Mouse (Mus musculus): ENCODE results near the gene Nrgn. TPM values are rescaled to one million over a fixed set of nuclear protein-coding genes. Genes with fewer than 3 reads are reported as not detected.

Gene Nrgn
- polyA plus RNA-seq, 1 experiment from 2014 or later, result 6.3 TPM

DNA sequence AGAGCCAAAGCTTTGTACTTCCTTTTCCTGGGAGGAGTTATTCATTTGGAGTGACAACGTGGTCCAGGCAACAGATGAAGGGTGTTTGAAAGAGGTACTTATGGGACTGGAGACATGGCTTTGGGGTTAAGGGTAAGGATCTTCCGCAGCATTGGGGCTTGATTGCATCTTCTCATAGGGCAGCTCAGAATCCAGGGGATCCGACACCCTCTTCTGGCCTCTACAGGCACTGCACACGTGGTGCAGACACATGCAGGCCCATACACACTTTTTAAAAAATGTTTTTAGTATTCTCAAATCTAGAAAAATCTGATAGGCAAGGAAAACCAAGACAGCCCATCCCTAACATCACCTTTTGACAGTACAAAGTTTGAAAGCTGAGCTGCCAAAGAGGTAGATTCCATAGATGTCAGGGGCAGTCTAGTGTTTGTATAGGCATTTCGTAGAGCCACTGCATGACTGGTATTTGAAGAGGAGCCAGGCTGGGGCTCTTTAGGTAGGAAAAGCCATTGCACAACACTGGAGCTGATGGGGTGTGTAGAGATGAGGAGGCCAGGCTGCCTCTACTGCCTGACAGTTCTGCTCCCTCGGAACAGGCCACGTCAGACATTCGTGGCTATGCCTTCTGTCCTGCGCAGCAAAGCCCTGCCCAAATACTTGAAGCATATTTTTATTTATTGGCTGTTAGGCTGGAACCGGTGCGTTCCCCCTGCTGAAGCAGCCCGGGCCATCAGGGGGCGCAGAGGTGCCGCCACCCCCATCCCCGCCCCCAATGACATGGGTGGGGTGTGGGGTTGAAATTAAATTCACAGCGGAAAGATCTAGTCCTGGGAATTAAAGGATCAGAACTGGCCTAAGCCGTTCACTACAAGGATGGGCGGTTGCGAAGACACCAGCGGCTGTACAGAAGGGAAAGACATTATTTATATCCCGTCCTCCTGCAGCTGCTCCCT lies 26.0 kb downstream of the Nrgn start:
- H3K9ac ChIP-seq, result no peak overlapping the region
- peak overlapping the region; percentile 50 for H3K4me3 ChIP-seq
- H3K9me3 ChIP-seq (replicated peaks), result no peaks in the 10 kb centered on the region
- H3K36me3 ChIP-seq, result peaks cover 10% of the 10 kb centered on the region; the same call in 1 of the 2 replicates
- WGBS, result 31% methylated on average over 21 of the region's 21 CpGs
- peak overlapping the region; percentile 85 for H3K4me2 ChIP-seq
- no peak for ATAC-seq (replicated peaks; ENCODE audit: insufficient number of reproducible peaks, insufficient read depth, low FRiP score, low read depth)
- H3K27ac ChIP-seq, result 0 out of 2 replicates have a peak overlapping the region, but pooled peaks have one; percentile 0
- peaks cover 34% of the 10 kb centered on the region for H3K4me1 ChIP-seq (replicated peaks)
- H3K27me3 ChIP-seq, result peaks cover 18% of the 10 kb centered on the region; the same call in 1 of the 2 replicates

GRCm38 (mm10) chr9:37525461-37525860 lies 27.2 kb downstream of the Nrgn start:
- Histone ChIP-seq H3K9ac (no peak overlapping the region), H3K4me1 (replicated peaks) (peaks cover 23% of the 10 kb centered on the region), H3K27ac (no peak overlapping the region), H3K9me3 (replicated peaks) (no peaks in the 10 kb centered on the region), H3K4me3 (no peak overlapping the region), H3K4me2 (no peak overlapping the region), H3K36me3 (peaks cover 17% of the 10 kb centered on the region; the same call in 1 of the 2 replicates), H3K27me3 (peaks cover 18% of the 10 kb centered on the region; the same call in 1 of the 2 replicates)
- no peak for ATAC-seq (replicated peaks; ENCODE audit: insufficient number of reproducible peaks, insufficient read depth, low FRiP score, low read depth)
- 80% methylated on average over 2 of the region's 2 CpGs for WGBS

DNA sequence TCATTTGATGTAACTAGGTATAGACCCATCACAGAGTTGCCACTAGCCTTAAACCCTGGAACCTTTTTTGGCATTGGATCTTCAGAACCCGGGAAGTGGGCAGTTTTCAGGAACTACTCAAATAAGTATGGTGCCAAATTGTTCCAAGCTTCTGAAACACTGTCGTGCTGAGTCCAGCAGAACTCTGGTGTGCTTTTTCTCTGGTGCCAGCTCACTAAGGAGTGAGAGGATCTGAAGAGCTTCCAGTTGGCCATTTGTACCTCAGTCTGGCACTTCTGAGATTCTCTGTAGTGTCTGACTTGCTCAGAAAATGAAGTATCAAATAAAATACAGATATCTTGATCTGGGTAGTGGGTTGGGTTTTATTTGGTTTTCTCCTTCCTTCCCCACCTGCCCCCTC lies 32.7 kb downstream of the Nrgn start:
- H3K9ac ChIP-seq, result no peak overlapping the region
- no peak for ATAC-seq (replicated peaks; ENCODE audit: insufficient number of reproducible peaks, insufficient read depth, low FRiP score, low read depth)
- H3K9me3 ChIP-seq (replicated peaks), result no peaks in the 10 kb centered on the region
- 81% methylated on average over 2 of the region's 2 CpGs for WGBS
- H3K4me2 ChIP-seq, result no peak overlapping the region
- H3K36me3 ChIP-seq, result peaks cover 35% of the 10 kb centered on the region; the same call in 1 of the 2 replicates
- H3K27ac ChIP-seq, result no peak overlapping the region
- H3K4me3 ChIP-seq, result no peak overlapping the region
- H3K27me3 ChIP-seq, result no peaks in the 10 kb centered on the region
- peaks cover 5% of the 10 kb centered on the region; the same call in 1 of the 2 replicates for H3K4me1 ChIP-seq (replicated peaks)

GRCm38 (mm10) chr9:37518991-37519390 lies 33.7 kb downstream of the Nrgn start:
- H3K27me3 ChIP-seq, result no peaks in the 10 kb centered on the region
- ATAC-seq (replicated peaks; ENCODE audit: insufficient number of reproducible peaks, insufficient read depth, low FRiP score, low read depth), result no peak
- WGBS, result 94% methylated on average over 8 of the region's 8 CpGs
- H3K9me3 ChIP-seq (replicated peaks), result no peaks in the 10 kb centered on the region
- H3K9ac ChIP-seq, result no peak overlapping the region
- no peak overlapping the region for H3K4me3 ChIP-seq
- peaks cover 35% of the 10 kb centered on the region; the same call in 1 of the 2 replicates for H3K36me3 ChIP-seq
- H3K4me1 ChIP-seq (replicated peaks), result peaks cover 10% of the 10 kb centered on the region
- H3K4me2 ChIP-seq, result no peak overlapping the region
- no peak overlapping the region for H3K27ac ChIP-seq

- H3K4me2 ChIP-seq, result no peak overlapping the region
- H3K9me3 ChIP-seq (replicated peaks), result no peaks in the 10 kb centered on the region
- no peak overlapping the region for H3K9ac ChIP-seq
- WGBS, result 50% methylated on average over 1 of the region's 1 CpGs
- ATAC-seq (replicated peaks; ENCODE audit: insufficient number of reproducible peaks, insufficient read depth, low FRiP score, low read depth), result no peak
- H3K27me3 ChIP-seq, result no peaks in the 10 kb centered on the region
- H3K27ac ChIP-seq, result no peak overlapping the region
- H3K36me3 ChIP-seq, result peaks cover 26% of the 10 kb centered on the region; the same call in 1 of the 2 replicates
- H3K4me3 ChIP-seq, result no peak overlapping the region
- peaks cover 12% of the 10 kb centered on the region for H3K4me1 ChIP-seq (replicated peaks)
Observed at GRCm38 (mm10) chr9:37517467-37517866, 35.2 kb downstream of the Nrgn start.

GRCm38 (mm10) chr9:37514456-37514855 lies 38.2 kb downstream of the Nrgn start:
- no peak overlapping the region for H3K4me3 ChIP-seq
- 60% methylated on average over 3 of the region's 3 CpGs for WGBS
- ATAC-seq (replicated peaks; ENCODE audit: insufficient number of reproducible peaks, insufficient read depth, low FRiP score, low read depth), result no peak
- H3K4me1 ChIP-seq (replicated peaks), result peaks cover 12% of the 10 kb centered on the region
- peaks cover 8% of the 10 kb centered on the region; the same call in 1 of the 2 replicates for H3K36me3 ChIP-seq
- no peaks in the 10 kb centered on the region for H3K9me3 ChIP-seq (replicated peaks)
- H3K9ac ChIP-seq, result no peak overlapping the region
- no peaks in the 10 kb centered on the region for H3K27me3 ChIP-seq
- no peak overlapping the region for H3K4me2 ChIP-seq
- peak overlapping the region; percentile 0; the same call in 1 of the 2 replicates for H3K27ac ChIP-seq

- ATAC-seq (replicated peaks; ENCODE audit: insufficient number of reproducible peaks, insufficient read depth, low FRiP score, low read depth), result no peak
- no peak overlapping the region for H3K9ac ChIP-seq
Observed at GRCm38 (mm10) chr9:37512097-37512496, 40.6 kb downstream of the Nrgn start.

DNA sequence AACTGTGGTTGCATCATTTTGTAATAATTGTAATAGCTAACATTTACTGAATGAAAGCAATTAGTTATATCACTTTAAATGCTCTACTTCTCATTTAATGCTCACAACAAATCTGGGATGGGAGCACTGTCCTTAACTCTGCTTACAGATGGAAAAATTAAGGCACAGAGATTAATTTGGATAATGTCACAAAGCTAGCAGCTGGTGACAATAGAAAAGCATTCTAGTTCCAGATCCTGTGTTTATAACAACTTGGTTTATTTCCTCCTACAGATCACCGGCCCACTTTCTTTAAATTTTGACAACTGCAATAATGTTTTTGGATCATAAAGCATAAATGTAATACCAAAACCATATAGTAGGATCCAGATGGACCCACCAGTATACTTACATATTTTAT lies 46.7 kb downstream of the Nrgn start:
- H3K4me1 ChIP-seq (replicated peaks), result no peaks in the 10 kb centered on the region
- no peak overlapping the region for H3K4me3 ChIP-seq
- WGBS, result 91% methylated on average over 1 of the region's 1 CpGs
- no peaks in the 10 kb centered on the region for H3K27me3 ChIP-seq
- H3K9ac ChIP-seq, result no peak overlapping the region
- no peaks in the 10 kb centered on the region for H3K9me3 ChIP-seq (replicated peaks)
- no peak overlapping the region for H3K27ac ChIP-seq
- H3K4me2 ChIP-seq, result no peak overlapping the region
- no peaks in the 10 kb centered on the region for H3K36me3 ChIP-seq
- ATAC-seq (replicated peaks; ENCODE audit: insufficient number of reproducible peaks, insufficient read depth, low FRiP score, low read depth), result no peak

More at GRCm38 (mm10) chr9:37512097-37512496, 40.6 kb downstream of the Nrgn start:
- Histone ChIP-seq H3K4me3 (no peak overlapping the region), H3K9me3 (replicated peaks) (no peaks in the 10 kb centered on the region), H3K4me1 (replicated peaks) (peaks cover 12% of the 10 kb centered on the region), H3K27me3 (no peaks in the 10 kb centered on the region), H3K27ac (no peak overlapping the region), H3K4me2 (no peak overlapping the region), H3K36me3 (no peaks in the 10 kb centered on the region)
- WGBS, result 90% methylated on average over 2 of the region's 2 CpGs

DNA sequence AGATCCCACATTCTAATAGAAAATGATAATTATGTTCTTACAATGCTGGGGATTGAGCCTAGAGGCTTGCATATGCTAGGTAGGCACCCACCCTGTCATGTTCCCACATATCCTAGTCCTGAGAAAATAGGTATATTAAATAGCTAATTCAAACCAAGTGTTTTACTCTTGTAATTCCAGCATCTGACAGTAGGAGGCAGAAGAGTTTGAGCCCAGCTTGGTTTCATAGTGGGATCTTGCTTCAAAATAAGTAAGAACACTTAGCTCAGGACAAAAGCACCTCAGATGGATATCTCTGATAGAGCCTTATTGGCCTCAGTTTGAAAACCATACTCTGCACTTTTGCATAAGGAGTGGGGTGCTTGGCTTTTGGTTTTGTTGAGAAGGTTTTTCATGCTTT lies 48.4 kb downstream of the Nrgn start:
- H3K4me2 ChIP-seq, result no peak overlapping the region
- H3K27me3 ChIP-seq, result no peaks in the 10 kb centered on the region
- no peaks in the 10 kb centered on the region for H3K9me3 ChIP-seq (replicated peaks)
- no peak overlapping the region for H3K9ac ChIP-seq
- ATAC-seq (replicated peaks; ENCODE audit: insufficient number of reproducible peaks, insufficient read depth, low FRiP score, low read depth), result no peak
- H3K4me1 ChIP-seq (replicated peaks), result no peaks in the 10 kb centered on the region
- no peaks in the 10 kb centered on the region for H3K36me3 ChIP-seq
- H3K27ac ChIP-seq, result no peak overlapping the region
- no peak overlapping the region for H3K4me3 ChIP-seq

GRCm38 (mm10) chr9:37501170-37501569 lies 51.5 kb downstream of the Nrgn start:
- H3K9me3 ChIP-seq (replicated peaks), result no peaks in the 10 kb centered on the region
- H3K4me3 ChIP-seq, result no peak overlapping the region
- H3K4me1 ChIP-seq (replicated peaks), result no peaks in the 10 kb centered on the region
- H3K27ac ChIP-seq, result no peak overlapping the region
- no peak for ATAC-seq (replicated peaks; ENCODE audit: insufficient number of reproducible peaks, insufficient read depth, low FRiP score, low read depth)
- no peaks in the 10 kb centered on the region for H3K36me3 ChIP-seq
- 90% methylated on average over 1 of the region's 1 CpGs for WGBS
- no peak overlapping the region for H3K4me2 ChIP-seq
- H3K9ac ChIP-seq, result no peak overlapping the region
- H3K27me3 ChIP-seq, result no peaks in the 10 kb centered on the region

GRCm38 (mm10) chr9:37500201-37500600 lies 52.5 kb downstream of the Nrgn start:
- 83% methylated on average over 3 of the region's 3 CpGs for WGBS
- Histone ChIP-seq H3K9ac (no peak overlapping the region), H3K27ac (no peak overlapping the region), H3K27me3 (no peaks in the 10 kb centered on the region), H3K9me3 (replicated peaks) (no peaks in the 10 kb centered on the region), H3K4me3 (no peak overlapping the region), H3K4me1 (replicated peaks) (no peaks in the 10 kb centered on the region), H3K4me2 (no peak overlapping the region), H3K36me3 (no peaks in the 10 kb centered on the region)
- no peak for ATAC-seq (replicated peaks; ENCODE audit: insufficient number of reproducible peaks, insufficient read depth, low FRiP score, low read depth)

Measured in heart, embryonic 15.5 days (tissue).